Mouse (Mus musculus) kidney, postnatal 4 days (tissue): ENCODE data around the gene Rab43.
A peak's percentile ranks its signal among the peaks of the same experiment; 100 is the strongest.

ENCODE experiments used
- DNase-seq, 2 experiments: peaks; one replicate each; pipeline ENCODE4 v3.0.0; 2021; ENCODE audit warnings: mixed read lengths in 2 of 2

Rab43 gene

DNA sequence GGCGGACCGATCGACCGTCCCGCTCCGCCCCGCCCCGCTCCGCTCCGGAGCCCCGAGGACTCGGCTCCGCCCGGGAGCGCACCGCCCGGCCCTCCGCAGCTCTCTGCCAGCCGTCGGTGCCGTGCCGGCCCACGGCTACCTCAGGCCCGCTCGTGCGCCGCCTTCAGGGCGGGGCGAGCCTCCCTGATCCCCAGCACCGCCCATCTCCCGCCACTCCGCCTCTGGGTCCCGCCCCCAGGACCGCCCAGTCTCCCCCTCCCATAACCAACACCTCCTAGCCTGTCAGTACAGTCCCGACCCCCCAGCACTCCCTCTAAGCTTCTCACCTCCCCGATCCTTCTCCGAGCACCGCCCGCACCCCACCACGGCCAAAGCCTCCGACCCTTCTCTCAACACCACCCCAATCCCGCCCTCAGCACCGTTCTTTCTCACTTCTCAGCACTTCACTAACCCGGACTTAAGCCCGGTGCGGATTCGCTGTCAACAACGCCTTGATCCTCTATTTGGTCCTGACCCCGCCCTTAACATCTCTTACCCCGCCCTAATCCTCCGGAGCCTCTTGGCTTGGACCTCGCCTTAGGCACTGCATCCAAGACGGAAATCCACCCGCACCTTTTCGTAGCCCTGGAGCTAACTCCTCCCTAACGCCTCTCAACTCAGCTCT, at the start of gene Rab43:
Gene Rab43, minus strand, starts transcription at position 490 of the 664 bp plus-strand sequence.
- DNase-seq: peak; percentile 95 to 96

DNA sequence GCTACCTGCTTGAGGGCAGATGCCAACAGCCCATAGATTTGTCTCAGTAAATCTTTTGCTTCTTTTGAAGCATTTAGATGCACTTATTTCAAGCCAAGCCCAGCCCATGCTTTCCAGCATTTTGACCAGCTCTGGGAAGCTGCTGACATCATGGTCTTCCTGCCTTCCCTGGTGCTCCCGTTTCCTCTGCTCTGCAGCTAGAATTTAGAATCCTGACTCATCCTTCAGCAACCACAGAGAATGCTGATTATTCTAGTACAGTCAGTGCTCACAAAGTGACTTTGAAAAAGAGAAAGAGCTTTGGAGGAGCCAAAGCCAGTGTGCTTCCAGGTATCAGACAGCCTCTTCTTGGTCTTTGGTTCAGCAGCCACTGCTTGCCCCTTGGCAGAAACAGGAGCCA, 45.1 kb upstream of the Rab43 start:
- no peak for DNase-seq

DNA sequence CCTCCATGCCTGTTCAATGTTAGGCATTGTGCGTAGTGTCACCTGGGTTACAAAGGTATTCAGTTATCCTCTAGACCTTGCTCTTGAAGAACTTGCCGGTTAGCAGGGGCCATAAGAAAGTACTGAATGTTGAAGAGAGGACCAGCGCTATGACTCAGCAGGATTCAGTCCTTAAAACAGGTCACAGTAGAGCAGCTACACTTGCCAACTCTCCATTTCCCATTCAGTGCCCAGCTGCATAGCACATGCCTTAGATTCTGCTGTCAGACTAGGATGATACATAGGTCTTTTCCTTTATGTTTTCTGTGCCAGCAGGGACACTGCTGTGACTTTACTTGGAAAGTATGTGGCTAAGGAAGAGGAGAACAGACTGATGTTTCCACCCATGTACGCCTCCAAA, 41.5 kb upstream of the Rab43 start:
- no peak for DNase-seq

GRCm38 (mm10) chr6:87851871-87852270, 39.9 kb upstream of the Rab43 start:
- no peak for DNase-seq

DNA sequence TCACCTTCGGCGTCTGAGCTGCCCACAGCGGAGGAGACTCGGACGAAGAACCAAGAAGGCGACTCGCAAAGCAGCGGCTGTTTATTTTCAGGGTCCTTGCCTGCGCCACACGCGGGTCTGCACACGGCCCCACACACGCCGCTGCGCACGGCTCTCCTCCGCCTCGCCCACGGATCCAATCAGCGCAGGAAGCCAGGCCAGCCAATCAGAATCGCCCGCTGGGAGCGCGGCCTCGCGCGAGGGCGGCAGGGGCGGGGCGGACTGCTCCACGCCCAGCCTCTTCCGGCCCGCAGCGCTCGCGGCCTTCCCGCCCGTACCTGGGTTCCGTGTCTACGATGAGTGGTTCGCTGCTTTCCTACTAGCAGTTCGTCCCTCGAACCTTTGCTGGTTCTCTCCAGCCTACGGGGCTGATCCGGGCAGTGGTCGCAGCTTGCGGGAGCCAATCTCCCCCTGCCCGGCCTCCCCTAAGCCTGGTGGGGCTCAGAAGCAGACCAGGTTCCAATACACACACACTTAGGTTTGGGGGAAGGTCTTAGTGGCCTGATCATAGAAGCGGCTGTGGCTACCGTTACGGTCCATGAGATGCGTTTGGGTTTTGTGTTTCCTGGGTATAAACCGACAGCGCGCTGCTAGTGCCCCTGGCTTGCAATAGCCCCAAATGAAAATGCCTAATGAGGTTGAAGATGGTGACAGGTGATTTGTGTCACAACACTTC, 39.1 kb upstream of the Rab43 start, which contains the start of gene Cnbp:
Gene Cnbp, minus strand, starts transcription at position 207 of the 715 bp plus-strand sequence.
- peak; percentile 98 to 99 for DNase-seq

GRCm38 (mm10) chr6:87850155-87850899, 38.4 kb upstream of the Rab43 start:
- peak; percentile 64 to 79 for DNase-seq

DNA sequence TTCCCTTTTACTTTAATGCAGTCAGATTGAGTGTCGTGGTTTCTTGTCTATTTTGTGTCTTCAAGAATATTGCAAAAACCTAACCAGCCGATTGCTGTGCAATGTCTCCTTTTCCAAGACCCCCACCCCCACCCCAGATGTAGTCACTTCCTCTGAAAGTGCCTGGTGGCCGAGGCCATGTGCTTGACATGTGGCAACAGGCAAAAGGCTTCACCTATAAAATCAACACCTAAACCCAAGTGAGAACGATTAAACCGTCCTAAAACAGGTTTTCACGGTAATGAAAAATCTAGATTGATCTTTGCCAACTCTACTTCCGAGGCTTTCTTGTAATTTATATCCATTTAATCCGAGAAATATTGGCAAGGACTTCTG, 37.8 kb upstream of the Rab43 start:
- DNase-seq: peak in 1 of 2 experiments; percentile 44

DNA sequence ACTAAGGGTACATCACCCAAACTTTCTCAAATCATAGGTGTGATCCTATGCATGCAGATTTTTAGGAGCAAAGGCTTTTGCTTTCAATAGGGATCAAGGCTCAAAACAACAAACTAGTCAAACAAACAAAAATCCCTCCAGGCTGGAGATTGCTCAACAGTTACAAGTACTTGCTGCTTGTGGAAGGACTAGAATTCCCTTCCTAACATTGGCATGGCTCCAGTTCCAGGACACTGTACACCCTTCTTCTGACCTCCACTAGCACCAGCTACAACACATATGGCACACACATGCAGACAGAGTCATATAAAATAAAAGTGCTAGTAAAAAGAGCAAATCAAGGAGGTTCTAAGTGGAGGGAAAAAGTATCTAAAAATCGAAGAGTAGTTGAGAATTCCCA, 34.8 kb upstream of the Rab43 start:
- no peak for DNase-seq

DNA sequence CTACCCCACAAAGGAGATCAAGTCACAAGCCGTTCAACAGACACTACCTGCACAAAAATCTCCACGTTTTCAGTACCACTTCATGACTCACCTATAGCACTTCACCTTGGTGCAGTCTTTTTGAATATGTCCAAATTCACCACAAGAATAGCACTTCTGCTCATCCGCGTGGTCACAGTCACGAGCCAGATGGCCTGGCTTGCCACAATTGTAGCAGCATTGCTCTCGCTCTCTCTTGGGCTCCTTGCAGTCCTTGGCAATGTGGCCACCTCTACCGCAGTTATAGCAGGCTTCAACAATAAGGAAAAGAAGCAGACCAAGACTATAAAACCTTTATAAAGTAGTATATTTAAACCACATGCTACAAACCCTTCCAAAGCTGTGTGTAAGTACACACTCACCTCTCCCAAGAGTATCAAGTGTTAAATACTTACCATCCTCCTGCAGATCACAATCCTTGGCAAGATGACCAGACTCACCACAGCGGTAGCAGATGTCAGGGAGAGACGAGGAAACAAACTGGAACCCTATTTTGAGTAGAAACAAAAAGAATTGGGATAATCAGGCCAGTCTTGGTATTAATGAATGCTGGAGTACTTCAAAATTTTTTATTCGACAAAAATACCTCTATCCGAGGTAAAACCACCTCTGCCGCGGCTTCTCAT, 33.2 kb upstream of the Rab43 start:
- no peak for DNase-seq

GRCm38 (mm10) chr6:87842254-87842653, 30.3 kb upstream of the Rab43 start:
- DNase-seq: peak in 1 of 2 experiments; percentile 24

DNA sequence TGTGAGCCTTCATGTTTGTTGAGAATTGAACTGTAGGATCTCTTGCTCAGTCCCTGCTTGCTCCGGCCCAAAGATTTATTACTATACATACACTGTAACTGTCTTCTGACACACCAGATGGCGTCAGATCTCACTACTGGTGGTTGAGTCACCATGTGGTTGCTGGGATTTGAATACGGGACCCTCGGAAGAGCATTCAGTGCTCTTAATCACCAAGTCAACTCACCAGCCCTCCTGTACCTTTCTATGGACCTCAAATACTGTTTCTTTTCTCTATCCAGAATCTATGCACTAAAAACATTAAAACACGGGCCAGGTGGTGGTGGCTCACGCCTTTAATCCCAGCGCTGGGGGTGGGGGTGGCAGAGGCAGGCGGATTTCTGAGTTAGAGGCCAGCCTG, 29.7 kb upstream of the Rab43 start:
- DNase-seq: no peak

DNA sequence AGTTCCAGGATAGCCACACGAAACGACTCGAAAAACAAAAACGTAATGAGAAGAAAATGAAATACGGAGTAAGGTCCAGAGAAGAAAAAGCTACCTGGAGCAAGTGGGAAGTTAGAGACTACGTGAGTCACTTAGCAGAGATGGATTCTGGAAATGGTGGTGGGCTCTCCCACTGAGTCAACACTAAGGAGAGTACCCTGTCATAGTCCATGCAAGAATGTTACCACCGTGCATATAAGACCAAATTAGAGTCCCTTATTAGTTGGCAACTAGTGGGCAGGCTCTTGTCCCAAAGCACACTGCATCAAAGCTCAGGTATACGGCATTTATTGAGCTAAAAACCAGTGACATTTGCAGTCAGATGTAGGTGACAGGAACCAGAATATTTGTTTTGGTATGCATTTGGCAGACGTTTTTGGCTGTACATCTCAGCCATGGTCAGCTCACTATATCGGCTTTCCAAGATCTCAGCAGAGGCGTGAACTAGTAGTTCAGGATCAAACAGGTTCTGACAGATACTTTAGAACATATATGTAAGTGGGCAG, 27.9 kb upstream of the Rab43 start:
- no peak for DNase-seq

- DNase-seq: peak; percentile 93 to 96
Measured at GRCm38 (mm10) chr6:87838551-87839197, 26.7 kb upstream of the Rab43 start, which contains the start of gene Isy1. TSS of gene Isy1 (minus strand) at chr6:87838798.

- no peak for DNase-seq
Measured at GRCm38 (mm10) chr6:87835695-87836094, 23.7 kb upstream of the Rab43 start, which contains the start of gene Gm45140. TSS of gene Gm45140 (minus strand) at chr6:87835795.

DNA sequence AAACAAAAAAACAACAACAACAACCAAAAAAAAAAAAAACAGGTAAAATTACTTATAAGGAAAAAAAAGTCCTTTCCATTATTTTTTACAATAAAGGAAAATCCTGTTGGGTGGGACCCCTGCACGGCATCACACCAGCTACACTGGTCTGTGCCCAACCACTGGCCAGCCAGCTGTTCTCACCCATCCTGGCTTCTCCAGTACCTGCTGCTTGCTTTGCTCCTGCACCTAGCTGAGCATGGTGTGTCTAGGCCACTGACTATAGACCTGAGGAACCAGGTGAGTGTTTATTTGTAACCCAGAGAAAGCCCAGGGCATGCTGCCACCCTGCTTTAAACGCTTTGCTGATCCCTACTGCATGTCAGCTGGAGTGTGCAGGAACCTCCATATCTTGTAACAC, 8.4 kb upstream of the Rab43 start:
- no peak for DNase-seq

GRCm38 (mm10) chr6:87814486-87814885, 2.5 kb upstream of the Rab43 start:
- DNase-seq: no peak

- DNase-seq: no peak
Measured at GRCm38 (mm10) chr6:87812656-87813055, 692 bp upstream of the Rab43 start.

DNA sequence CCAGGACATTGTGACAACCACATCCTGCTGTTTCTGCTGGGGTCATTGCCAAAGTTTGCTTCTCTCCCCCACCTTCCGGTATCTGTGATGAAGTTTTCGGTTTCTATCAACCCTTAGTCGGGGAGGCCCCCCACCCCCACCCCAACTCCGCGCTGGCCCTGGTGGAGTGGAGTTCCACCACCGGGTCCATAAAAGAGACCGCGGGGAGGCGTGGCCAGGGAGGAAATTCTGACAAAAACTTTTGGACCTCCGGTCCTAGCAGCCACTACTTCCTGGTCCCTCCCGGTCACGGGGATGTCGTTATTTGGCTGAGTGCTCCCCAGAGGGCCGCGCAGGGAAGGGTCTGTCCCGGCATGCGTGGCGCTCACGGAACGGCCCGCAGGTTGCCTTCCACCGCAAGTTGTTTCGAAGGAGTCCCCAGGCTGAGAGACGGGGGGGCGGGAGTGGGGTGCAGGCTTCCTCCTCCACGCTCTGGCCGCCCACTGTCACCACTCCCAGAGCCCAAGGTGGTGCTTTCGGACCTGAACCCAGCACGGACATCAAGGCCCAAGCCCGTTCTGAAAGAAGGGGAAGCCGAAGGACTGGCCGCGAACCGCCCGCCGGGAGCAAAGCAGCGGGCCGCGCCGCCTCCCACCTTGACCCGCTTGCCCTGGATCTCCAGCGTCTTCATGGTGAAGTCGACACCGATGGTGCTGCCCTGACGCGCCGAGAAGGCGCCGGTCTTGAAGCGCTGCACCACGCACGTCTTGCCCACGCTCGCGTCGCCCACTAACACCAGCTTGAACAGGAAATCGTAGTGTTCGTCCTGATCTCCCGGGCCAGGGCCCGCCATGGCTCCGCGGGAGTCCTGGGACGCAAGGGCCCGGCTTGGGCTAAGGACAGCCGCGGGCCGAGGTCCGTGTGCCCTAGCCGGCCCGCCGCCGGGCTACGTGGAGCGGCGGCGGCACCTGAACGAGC, 973 bp downstream of the Rab43 start:
- DNase-seq: peak; percentile 77 to 85

DNA sequence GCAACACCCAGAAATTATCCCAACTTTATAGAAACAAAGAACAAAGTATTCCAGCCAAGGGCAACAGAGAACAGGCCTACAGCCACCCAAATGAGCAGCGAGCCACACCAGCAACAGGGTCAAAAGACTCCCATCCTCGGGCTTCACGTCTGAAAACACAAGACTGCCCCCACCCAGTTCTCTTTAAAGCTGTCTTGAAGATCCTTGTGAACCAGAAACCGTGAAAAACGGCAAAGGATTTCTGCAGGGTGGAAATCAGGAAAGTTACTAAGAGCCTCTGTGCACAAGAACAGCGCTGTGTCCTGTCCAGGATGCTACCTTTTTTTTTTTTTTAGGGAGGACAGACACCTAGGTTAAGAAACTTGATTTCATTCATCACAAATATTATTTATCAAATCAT, 1.7 kb downstream of the Rab43 start:
- DNase-seq: no peak

GRCm38 (mm10) chr6:87809651-87810161, 2.3 kb downstream of the Rab43 start:
- no peak for DNase-seq

GRCm38 (mm10) chr6:87809144-87809543, 2.8 kb downstream of the Rab43 start:
- no peak for DNase-seq
